Mouse (Mus musculus): ENCODE data around the gene Ntrk2. TPM values are rescaled to one million over a fixed set of nuclear protein-coding genes. Genes with fewer than 3 reads are reported as not detected.

Ntrk2 gene
- polyA plus RNA-seq (2014; fragmentation: Nextera tagmentation; extraction: Ambion mirVana): 0.55 and 1.0 TPM in 2 replicates

- DNase-seq (ENCODE audit: low spot score): peak; percentile 91
- under 1% methylated on average over 47 of the region's 47 CpGs for WGBS
- peak; percentile 82 for ATAC-seq (replicated peaks; ENCODE audit: low FRiP score, low TSS enrichment, low read depth)
- H3K4me1 ChIP-seq (replicated peaks; ENCODE audit: control insufficient read depth, insufficient read depth, low read length): no peaks in the 10 kb centered on the region; the same call in 1 of the 2 replicates
- H3K27me3 ChIP-seq (replicated peaks; ENCODE audit: control insufficient read depth, insufficient read depth, low read length): peaks cover 52% of the 10 kb centered on the region
- no peaks in the 10 kb centered on the region for H3K36me3 ChIP-seq (ENCODE audit: control insufficient read depth, insufficient read depth, low read length)
- peak within 1 kb of the TSS; percentile 98 for H3K4me2 ChIP-seq (ENCODE audit: low read length)
- 0 out of 2 replicates have a peak, but pooled peaks cover 2% of the 10 kb centered on the region for H3K9me3 ChIP-seq (ENCODE audit: control insufficient read depth, low read length)
- peak within 1 kb of the TSS; percentile 53 for H3K4me3 ChIP-seq (ENCODE audit: low read depth, low read length)
- H3K9ac ChIP-seq (ENCODE audit: low read length): peak within 1 kb of the TSS; percentile 20; the same call in 1 of the 2 replicates
- no peak within 1 kb of the TSS for H3K27ac ChIP-seq (ENCODE audit: low read depth)
Measured at GRCm38 (mm10) chr13:58806397-58806892, at the start of gene Ntrk2. Gene Ntrk2 (plus strand): TSS chr13:58806569.

DNA sequence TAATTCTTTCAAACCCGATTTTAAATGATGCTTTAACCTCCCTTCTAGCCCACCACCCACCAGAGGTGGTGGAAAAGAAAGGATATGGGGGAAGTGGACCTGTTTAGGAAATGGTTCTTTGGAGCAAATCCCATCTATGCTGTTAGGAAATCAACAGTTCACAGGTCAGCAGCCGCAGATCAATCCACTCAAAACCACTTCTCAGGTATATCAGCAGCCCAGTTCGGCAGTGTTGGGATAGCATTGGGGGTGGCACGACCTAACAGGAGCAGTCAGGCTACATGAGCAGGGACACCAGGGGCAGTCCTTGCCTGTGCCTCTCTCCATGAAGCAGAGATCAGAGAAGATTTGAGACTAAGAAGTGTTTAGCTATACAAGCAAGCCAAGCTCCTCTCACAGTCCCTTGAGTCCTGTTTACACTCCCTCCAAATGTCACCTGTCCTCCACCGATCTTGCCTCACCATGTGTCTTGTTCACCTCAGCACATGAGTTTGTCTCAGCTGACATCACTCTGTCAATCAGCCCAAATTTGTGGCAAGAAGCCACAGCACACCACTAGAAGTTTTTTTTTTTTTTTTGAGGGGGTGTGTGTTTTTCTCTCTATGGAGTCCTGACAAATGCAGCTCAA lies 45.3 kb upstream of the Ntrk2 start:
- no peaks in the 10 kb centered on the region for H3K36me3 ChIP-seq (ENCODE audit: control insufficient read depth, insufficient read depth, low read length)
- no peak overlapping the region for H3K4me3 ChIP-seq (ENCODE audit: low read depth, low read length)
- H3K9me3 ChIP-seq (ENCODE audit: control insufficient read depth, low read length): 0 out of 2 replicates have a peak, but pooled peaks cover 2% of the 10 kb centered on the region
- WGBS: 84% methylated on average over 5 of the region's 5 CpGs
- H3K9ac ChIP-seq (ENCODE audit: low read length): no peak overlapping the region
- DNase-seq (ENCODE audit: low spot score) (no peak), ATAC-seq (replicated peaks; ENCODE audit: low FRiP score, low TSS enrichment, low read depth) (no peak)
- no peak overlapping the region for H3K4me2 ChIP-seq (ENCODE audit: low read length)
- no peaks in the 10 kb centered on the region for H3K27me3 ChIP-seq (replicated peaks; ENCODE audit: control insufficient read depth, insufficient read depth, low read length)
- no peak overlapping the region for H3K27ac ChIP-seq (ENCODE audit: low read depth)
- no peaks in the 10 kb centered on the region for H3K4me1 ChIP-seq (replicated peaks; ENCODE audit: control insufficient read depth, insufficient read depth, low read length)

DNA sequence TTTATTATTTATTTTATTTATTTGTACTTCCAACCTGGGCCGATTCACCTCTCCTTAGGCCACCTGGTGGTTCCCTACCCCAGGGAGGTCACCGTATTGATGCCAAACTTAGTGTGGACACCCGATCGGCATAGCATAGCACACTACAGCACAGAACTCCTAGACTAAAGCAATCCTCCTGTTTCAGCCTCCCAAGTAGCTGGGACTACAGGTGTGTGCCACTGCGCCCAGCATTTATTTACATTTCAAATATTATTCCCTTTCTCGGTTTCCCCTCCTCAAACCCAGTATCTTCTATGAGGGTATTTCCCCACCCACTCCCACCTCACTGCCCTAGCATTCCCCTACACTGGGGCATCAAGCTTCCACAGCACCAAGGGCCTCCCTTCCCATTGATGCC lies 38.1 kb upstream of the Ntrk2 start:
- DNase-seq (ENCODE audit: low spot score) (no peak), ATAC-seq (replicated peaks; ENCODE audit: low FRiP score, low TSS enrichment, low read depth) (no peak)
- Histone ChIP-seq H3K36me3 (ENCODE audit: control insufficient read depth, insufficient read depth, low read length) (no peaks in the 10 kb centered on the region), H3K4me2 (ENCODE audit: low read length) (no peak overlapping the region), H3K27ac (ENCODE audit: low read depth) (no peak overlapping the region), H3K9me3 (ENCODE audit: control insufficient read depth, low read length) (no peaks in the 10 kb centered on the region), H3K4me1 (replicated peaks; ENCODE audit: control insufficient read depth, insufficient read depth, low read length) (no peaks in the 10 kb centered on the region), H3K9ac (ENCODE audit: low read length) (no peak overlapping the region), H3K4me3 (ENCODE audit: low read depth, low read length) (no peak overlapping the region), H3K27me3 (replicated peaks; ENCODE audit: control insufficient read depth, insufficient read depth, low read length) (no peaks in the 10 kb centered on the region)
- 95% methylated on average over 6 of the region's 6 CpGs for WGBS

GRCm38 (mm10) chr13:58769438-58769837 lies 36.9 kb upstream of the Ntrk2 start:
- no peak overlapping the region for H3K9ac ChIP-seq (ENCODE audit: low read length)
- no peak overlapping the region for H3K4me2 ChIP-seq (ENCODE audit: low read length)
- no peaks in the 10 kb centered on the region for H3K4me1 ChIP-seq (replicated peaks; ENCODE audit: control insufficient read depth, insufficient read depth, low read length)
- no peaks in the 10 kb centered on the region for H3K27me3 ChIP-seq (replicated peaks; ENCODE audit: control insufficient read depth, insufficient read depth, low read length)
- H3K36me3 ChIP-seq (ENCODE audit: control insufficient read depth, insufficient read depth, low read length): no peaks in the 10 kb centered on the region
- no peaks in the 10 kb centered on the region for H3K9me3 ChIP-seq (ENCODE audit: control insufficient read depth, low read length)
- 64% methylated on average over 2 of the region's 2 CpGs for WGBS
- no peak overlapping the region for H3K27ac ChIP-seq (ENCODE audit: low read depth)
- H3K4me3 ChIP-seq (ENCODE audit: low read depth, low read length): no peak overlapping the region
- DNase-seq (ENCODE audit: low spot score) (no peak), ATAC-seq (replicated peaks; ENCODE audit: low FRiP score, low TSS enrichment, low read depth) (no peak)

DNA sequence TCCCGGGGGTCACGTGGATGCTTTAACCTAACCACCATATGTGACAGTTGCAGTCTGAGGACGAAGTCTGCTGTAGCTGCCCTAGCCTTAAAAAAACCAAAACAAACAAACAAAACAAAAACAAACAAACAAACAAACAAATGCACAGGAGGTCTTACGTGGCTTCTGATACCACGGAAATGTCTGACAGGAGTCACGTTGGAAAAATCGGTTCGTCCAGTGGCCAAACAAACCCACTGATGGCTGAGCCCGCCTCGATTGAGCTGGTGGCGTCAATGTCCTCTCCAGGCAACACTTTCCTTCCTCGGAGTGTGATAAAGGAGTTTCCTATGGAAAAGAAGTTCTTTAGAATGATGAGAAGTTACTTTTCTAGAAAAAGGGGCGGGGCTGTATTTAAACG lies 27.1 kb upstream of the Ntrk2 start:
- H3K4me1 ChIP-seq (replicated peaks; ENCODE audit: control insufficient read depth, insufficient read depth, low read length): no peaks in the 10 kb centered on the region
- no peaks in the 10 kb centered on the region for H3K36me3 ChIP-seq (ENCODE audit: control insufficient read depth, insufficient read depth, low read length)
- ATAC-seq (replicated peaks; ENCODE audit: low FRiP score, low TSS enrichment, low read depth): no peak
- no peaks in the 10 kb centered on the region for H3K27me3 ChIP-seq (replicated peaks; ENCODE audit: control insufficient read depth, insufficient read depth, low read length)
- no peaks in the 10 kb centered on the region for H3K9me3 ChIP-seq (ENCODE audit: control insufficient read depth, low read length)
- no peak overlapping the region for H3K4me2 ChIP-seq (ENCODE audit: low read length)
- no peak overlapping the region for H3K27ac ChIP-seq (ENCODE audit: low read depth)
- DNase-seq (ENCODE audit: low spot score): no peak
- no peak overlapping the region for H3K9ac ChIP-seq (ENCODE audit: low read length)
- WGBS: 94% methylated on average over 14 of the region's 14 CpGs
- no peak overlapping the region for H3K4me3 ChIP-seq (ENCODE audit: low read depth, low read length)

DNA sequence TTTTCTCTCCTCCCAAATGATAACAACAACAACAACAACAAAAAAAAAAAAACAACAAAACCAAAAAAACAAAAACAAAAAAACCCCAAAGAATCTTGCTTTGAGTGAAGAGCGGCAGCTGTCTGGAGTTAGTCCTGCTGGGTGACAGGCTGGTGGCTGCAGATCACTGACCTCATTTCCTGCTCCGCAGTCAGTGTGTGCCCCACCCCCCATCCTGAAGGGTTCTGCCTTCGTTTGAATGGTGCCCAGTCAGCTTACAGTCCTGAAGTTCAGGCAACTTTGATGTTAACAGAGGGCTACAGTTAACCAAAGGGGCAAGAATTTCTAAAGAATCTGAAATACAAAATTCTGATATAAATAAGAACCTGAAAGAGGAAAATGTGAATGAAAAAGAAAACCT lies 19.9 kb upstream of the Ntrk2 start:
- no peaks in the 10 kb centered on the region for H3K9me3 ChIP-seq (ENCODE audit: control insufficient read depth, low read length)
- H3K9ac ChIP-seq (ENCODE audit: low read length): no peak overlapping the region
- H3K4me1 ChIP-seq (replicated peaks; ENCODE audit: control insufficient read depth, insufficient read depth, low read length): no peaks in the 10 kb centered on the region
- 11% methylated on average over 3 of the region's 3 CpGs for WGBS
- H3K27me3 ChIP-seq (replicated peaks; ENCODE audit: control insufficient read depth, insufficient read depth, low read length): no peaks in the 10 kb centered on the region
- DNase-seq (ENCODE audit: low spot score) (no peak), ATAC-seq (replicated peaks; ENCODE audit: low FRiP score, low TSS enrichment, low read depth) (no peak)
- H3K36me3 ChIP-seq (ENCODE audit: control insufficient read depth, insufficient read depth, low read length): no peaks in the 10 kb centered on the region
- no peak overlapping the region for H3K4me2 ChIP-seq (ENCODE audit: low read length)
- no peak overlapping the region for H3K27ac ChIP-seq (ENCODE audit: low read depth)
- no peak overlapping the region for H3K4me3 ChIP-seq (ENCODE audit: low read depth, low read length)

GRCm38 (mm10) chr13:58790741-58791140 lies 15.6 kb upstream of the Ntrk2 start:
- DNase-seq (ENCODE audit: low spot score) (no peak), ATAC-seq (replicated peaks; ENCODE audit: low FRiP score, low TSS enrichment, low read depth) (no peak)
- 80% methylated on average over 7 of the region's 7 CpGs for WGBS
- no peaks in the 10 kb centered on the region for H3K9me3 ChIP-seq (ENCODE audit: control insufficient read depth, low read length)
- no peak overlapping the region for H3K4me3 ChIP-seq (ENCODE audit: low read depth, low read length)
- H3K9ac ChIP-seq (ENCODE audit: low read length): no peak overlapping the region
- H3K27ac ChIP-seq (ENCODE audit: low read depth): no peak overlapping the region
- H3K27me3 ChIP-seq (replicated peaks; ENCODE audit: control insufficient read depth, insufficient read depth, low read length): no peaks in the 10 kb centered on the region
- no peak overlapping the region for H3K4me2 ChIP-seq (ENCODE audit: low read length)
- no peaks in the 10 kb centered on the region for H3K36me3 ChIP-seq (ENCODE audit: control insufficient read depth, insufficient read depth, low read length)
- H3K4me1 ChIP-seq (replicated peaks; ENCODE audit: control insufficient read depth, insufficient read depth, low read length): no peaks in the 10 kb centered on the region

DNA sequence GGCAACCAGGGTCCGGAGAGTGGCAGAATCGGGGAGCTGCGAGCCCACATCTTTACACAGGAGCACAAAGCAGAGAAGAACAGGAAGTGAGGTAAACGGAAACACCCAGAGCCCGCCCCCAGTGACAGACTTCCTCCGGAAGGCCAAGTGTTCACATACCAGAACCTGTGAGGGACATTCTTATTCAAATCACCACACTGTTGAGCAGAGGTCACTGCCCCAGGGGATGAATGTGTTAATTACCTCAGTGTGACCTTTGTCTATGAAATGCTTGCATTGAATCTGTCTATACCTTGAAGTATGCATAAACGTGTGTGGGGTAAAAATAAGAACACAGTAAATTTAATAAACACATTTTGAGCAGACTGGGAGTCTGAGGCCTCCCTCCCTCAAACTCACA lies 9.0 kb upstream of the Ntrk2 start:
- H3K36me3 ChIP-seq (ENCODE audit: control insufficient read depth, insufficient read depth, low read length): no peaks in the 10 kb centered on the region
- no peak overlapping the region for H3K4me3 ChIP-seq (ENCODE audit: low read depth, low read length)
- H3K9ac ChIP-seq (ENCODE audit: low read length): no peak overlapping the region
- 95% methylated on average over 7 of the region's 7 CpGs for WGBS
- no peak overlapping the region for H3K27ac ChIP-seq (ENCODE audit: low read depth)
- no peaks in the 10 kb centered on the region for H3K27me3 ChIP-seq (replicated peaks; ENCODE audit: control insufficient read depth, insufficient read depth, low read length)
- no peak overlapping the region for H3K4me2 ChIP-seq (ENCODE audit: low read length)
- H3K4me1 ChIP-seq (replicated peaks; ENCODE audit: control insufficient read depth, insufficient read depth, low read length): no peaks in the 10 kb centered on the region
- DNase-seq (ENCODE audit: low spot score) (no peak), ATAC-seq (replicated peaks; ENCODE audit: low FRiP score, low TSS enrichment, low read depth) (no peak)
- no peaks in the 10 kb centered on the region; the same call in 1 of the 2 replicates for H3K9me3 ChIP-seq (ENCODE audit: control insufficient read depth, low read length)

DNA sequence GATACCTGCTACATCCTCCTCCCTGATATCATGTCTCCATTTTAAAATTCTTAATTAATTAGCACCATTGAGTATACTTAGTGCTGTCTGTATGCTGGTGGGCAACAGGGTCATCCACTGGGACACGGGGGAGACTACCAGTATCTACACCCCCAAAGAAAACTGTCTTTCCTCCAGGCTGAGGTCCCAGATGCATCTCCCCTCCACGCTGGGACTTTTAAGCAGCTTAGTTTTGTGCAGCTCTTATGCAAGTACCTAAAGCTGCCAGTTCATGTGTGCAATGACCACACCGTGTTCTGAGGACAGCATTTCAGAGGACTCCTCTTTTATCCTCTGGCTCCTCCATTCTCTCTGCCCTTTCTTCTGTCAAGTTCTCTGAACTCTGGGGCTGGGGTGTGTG lies 5.1 kb upstream of the Ntrk2 start:
- no peak overlapping the region for H3K9ac ChIP-seq (ENCODE audit: low read length)
- no peak overlapping the region for H3K4me3 ChIP-seq (ENCODE audit: low read depth, low read length)
- no peaks in the 10 kb centered on the region for H3K36me3 ChIP-seq (ENCODE audit: control insufficient read depth, insufficient read depth, low read length)
- H3K9me3 ChIP-seq (ENCODE audit: control insufficient read depth, low read length): peaks cover 2% of the 10 kb centered on the region; the same call in 1 of the 2 replicates
- 60% methylated on average over 3 of the region's 3 CpGs for WGBS
- ATAC-seq (replicated peaks; ENCODE audit: low FRiP score, low TSS enrichment, low read depth): no peak
- no peak for DNase-seq (ENCODE audit: low spot score)
- H3K27ac ChIP-seq (ENCODE audit: low read depth): no peak overlapping the region
- no peak overlapping the region for H3K4me2 ChIP-seq (ENCODE audit: low read length)
- no peaks in the 10 kb centered on the region for H3K4me1 ChIP-seq (replicated peaks; ENCODE audit: control insufficient read depth, insufficient read depth, low read length)
- H3K27me3 ChIP-seq (replicated peaks; ENCODE audit: control insufficient read depth, insufficient read depth, low read length): peaks cover 13% of the 10 kb centered on the region
